Mouse (Mus musculus) neural tube, embryonic 14.5 days (tissue): ENCODE results near the gene Synpr. TPM values are rescaled to one million over a fixed set of nuclear protein-coding genes. Genes with fewer than 3 reads are reported as not detected.

Experiments used
- ATAC-seq: fragments of 200-750 bp; cut with Nextera tagmentation; 2 replicates; pipeline ENCODE4 v1.8.0; 2017; ENCODE audit warnings: low read depth, mild to moderate bottlenecking, moderate TSS enrichment, moderate library complexity
- H3K27ac ChIP-seq: fragments of 300-500 bp; sonication (generic); 2 replicates; pipeline ENCODE4 v1.5.1; 2014; ENCODE audit warnings: low read depth, mild to moderate bottlenecking, control low read depth, low read length, moderate library complexity, mixed read lengths
- H3K27me3 ChIP-seq: fragments of 300-500 bp; sonication (generic); 2 replicates; pipeline ENCODE4 v1.6.1; 2014; ENCODE audit warnings: low read length; ENCODE audit not compliant: control insufficient read depth, insufficient read depth
- H3K36me3 ChIP-seq: fragments of 300-500 bp; sonication (generic); 2 replicates; pipeline ENCODE4 v1.6.1; 2014; ENCODE audit warnings: low read length, mixed read lengths; ENCODE audit not compliant: control insufficient read depth, insufficient read depth
- H3K4me1 ChIP-seq: fragments of 300-500 bp; sonication (generic); 2 replicates; pipeline ENCODE4 v1.6.1; 2014; ENCODE audit warnings: low read length; ENCODE audit not compliant: control insufficient read depth, insufficient read depth
- H3K4me2 ChIP-seq: fragments of 300-500 bp; sonication (generic); 2 replicates; pipeline ENCODE4 v1.6.1; 2014; ENCODE audit warnings: mild to moderate bottlenecking, low read depth, low read length, control low read depth
- H3K4me3 ChIP-seq: fragments of 300-500 bp; sonication (generic); 2 replicates; pipeline ENCODE4 v1.5.1; 2014; ENCODE audit warnings: low read depth, low read length, control low read depth, mixed read lengths
- H3K9ac ChIP-seq: fragments of 300-500 bp; sonication (generic); replicated peaks from 2 replicates; pipeline ENCODE4 v1.6.1; 2014; ENCODE audit warnings: low read depth, mild to moderate bottlenecking, control low read depth, low read length, mixed read lengths
- H3K9me3 ChIP-seq: fragments of 300-500 bp; sonication (generic); 2 replicates; pipeline ENCODE4 v1.6.1; 2016; ENCODE audit warnings: low read length; ENCODE audit not compliant: control insufficient read depth
- WGBS: fragments of 180-500 bp; shearing (Covaris S2); extraction: QIAGEN DNeasy Blood & Tissue Kit; methylation state at CpG from one replicate; pipeline ENCODE4 v1.1.7; 2014; 5-methylcytosine and 5-hydroxymethylcytosine counted together
- polyA plus RNA-seq: library from polyadenylated mRNA; unstranded; fragments of >200 nt; fragmentation: Nextera tagmentation; extraction: Ambion mirVana; gene quantifications from 2 replicates; pipeline ENCODE4 v1.2.1, GENCODE M21; 2014

Synpr gene
- polyA plus RNA-seq, 1 experiment from 2014 or later: 62.4 TPM

GRCm38 (mm10) chr14:13597204-13597603 lies 312.6 kb downstream of the Synpr start:
- H3K4me1 ChIP-seq: no peaks in the 10 kb centered on the region
- H3K9me3 ChIP-seq: no peaks in the 10 kb centered on the region
- no peak overlapping the region for H3K9ac ChIP-seq
- WGBS: 95% methylated on average over 2 of the region's 2 CpGs
- no peak overlapping the region for H3K27ac ChIP-seq
- no peak overlapping the region for H3K4me3 ChIP-seq
- no peaks in the 10 kb centered on the region for H3K27me3 ChIP-seq
- H3K36me3 ChIP-seq: no peaks in the 10 kb centered on the region
- no peak for ATAC-seq
- H3K4me2 ChIP-seq: no peak overlapping the region

- ATAC-seq: no peak
- Histone ChIP-seq H3K4me2 (no peak overlapping the region), H3K36me3 (no peaks in the 10 kb centered on the region), H3K9me3 (no peaks in the 10 kb centered on the region), H3K9ac (no peak overlapping the region), H3K4me3 (no peak overlapping the region), H3K4me1 (no peaks in the 10 kb centered on the region), H3K27ac (no peak overlapping the region), H3K27me3 (no peaks in the 10 kb centered on the region)
- WGBS: 47% methylated on average over 2 of the region's 2 CpGs
These were observed 336.0 kb downstream of the Synpr start for GRCm38 (mm10) chr14:13620531-13620930.

- Histone ChIP-seq H3K4me3 (no peak overlapping the region), H3K27ac (no peak overlapping the region), H3K36me3 (no peaks in the 10 kb centered on the region), H3K27me3 (no peaks in the 10 kb centered on the region), H3K9ac (no peak overlapping the region), H3K4me2 (no peak overlapping the region), H3K4me1 (no peaks in the 10 kb centered on the region), H3K9me3 (no peaks in the 10 kb centered on the region)
- WGBS: 85% methylated on average over 1 of the region's 1 CpGs
- ATAC-seq: no peak
These were observed 365.3 kb downstream of the Synpr start for GRCm38 (mm10) chr14:13649865-13650264.

GRCm38 (mm10) chr14:13651039-13651438 lies 366.5 kb downstream of the Synpr start:
- Histone ChIP-seq H3K4me1 (no peaks in the 10 kb centered on the region), H3K9me3 (no peaks in the 10 kb centered on the region), H3K4me2 (no peak overlapping the region), H3K9ac (no peak overlapping the region), H3K27me3 (no peaks in the 10 kb centered on the region), H3K27ac (no peak overlapping the region), H3K4me3 (no peak overlapping the region), H3K36me3 (no peaks in the 10 kb centered on the region)
- peak; percentile 68; the same call in 1 of the 2 replicates for ATAC-seq
- 59% methylated on average over 1 of the region's 1 CpGs for WGBS

GRCm38 (mm10) chr14:13651541-13652298 lies 367.1 kb downstream of the Synpr start:
- Histone ChIP-seq H3K4me1 (no peaks in the 10 kb centered on the region), H3K36me3 (no peaks in the 10 kb centered on the region), H3K4me3 (no peak overlapping the region), H3K9ac (no peak overlapping the region), H3K4me2 (no peak overlapping the region), H3K9me3 (no peaks in the 10 kb centered on the region), H3K27me3 (no peaks in the 10 kb centered on the region), H3K27ac (no peak overlapping the region)
- WGBS: 35% methylated on average over 2 of the region's 2 CpGs
- peak; percentile 72; the same call in 1 of the 2 replicates for ATAC-seq
